Mouse (Mus musculus) myocyte (in vitro differentiated cells): ENCODE measurements around the gene Adat1.

Experiments used
- E2F4 ChIP-seq: IDR thresholded peaks from one replicate; pipeline ENCODE4 v1.6.1; 2011; ENCODE audit warnings: mild to moderate bottlenecking, control low read depth, moderate library complexity; ENCODE audit not compliant: insufficient read depth
- MAX ChIP-seq: IDR thresholded peaks from one replicate; pipeline ENCODE4 v1.6.1; 2011; ENCODE audit warnings: low read depth, mild to moderate bottlenecking, control low read depth
- MYOD1 ChIP-seq, 3 experiments: IDR thresholded peaks; one replicate each; pipeline ENCODE4 v1.6.1; 2011; ENCODE audit warnings: control low read depth in 2 of 3, low read depth in 2 of 3, mild to moderate bottlenecking in 2 of 3, moderate library complexity in 1 of 3; ENCODE audit not compliant: insufficient read length in 2 of 3, control insufficient read depth in 1 of 3
- MYOG ChIP-seq, 3 experiments: IDR thresholded peaks; one replicate each; pipeline ENCODE4 v1.6.1; 2011; ENCODE audit warnings: control low read depth in 2 of 3, low read depth in 2 of 3, mild to moderate bottlenecking in 2 of 3; ENCODE audit not compliant: insufficient read length in 2 of 3, control insufficient read depth in 1 of 3, insufficient read depth in 1 of 3
- POLR2A ChIP-seq: IDR thresholded peaks from one replicate; pipeline ENCODE4 v1.6.1; 2011; ENCODE audit warnings: low read depth, mild to moderate bottlenecking, control low read depth, moderate library complexity; ENCODE audit not compliant: insufficient read length
- POLR2AphosphoS2 ChIP-seq: IDR thresholded peaks from one replicate; pipeline ENCODE4 v1.6.1; 2011; ENCODE audit warnings: low read depth, control low read depth; ENCODE audit not compliant: insufficient read length
- REST ChIP-seq: IDR thresholded peaks from one replicate; pipeline ENCODE4 v1.6.1; 2011; ENCODE audit warnings: mild to moderate bottlenecking, control low read depth, moderate library complexity; ENCODE audit not compliant: insufficient read depth, insufficient read length
- SRF ChIP-seq: IDR thresholded peaks from one replicate; pipeline ENCODE4 v1.6.1; 2011; ENCODE audit warnings: low read depth; ENCODE audit not compliant: control insufficient read depth, insufficient read length
- TCF12 ChIP-seq: IDR thresholded peaks from one replicate; pipeline ENCODE4 v1.6.1; 2011; ENCODE audit warnings: mild to moderate bottlenecking, control low read depth; ENCODE audit not compliant: poor library complexity, insufficient read depth, severe bottlenecking
- TCF3 ChIP-seq: IDR thresholded peaks from one replicate; pipeline ENCODE4 v1.6.1; 2011; ENCODE audit warnings: low read depth, control low read depth; ENCODE audit not compliant: insufficient read length
- USF1 ChIP-seq: IDR thresholded peaks from one replicate; pipeline ENCODE4 v1.6.1; 2011; ENCODE audit warnings: low read depth, mild to moderate bottlenecking, control low read depth, moderate library complexity

DNA sequence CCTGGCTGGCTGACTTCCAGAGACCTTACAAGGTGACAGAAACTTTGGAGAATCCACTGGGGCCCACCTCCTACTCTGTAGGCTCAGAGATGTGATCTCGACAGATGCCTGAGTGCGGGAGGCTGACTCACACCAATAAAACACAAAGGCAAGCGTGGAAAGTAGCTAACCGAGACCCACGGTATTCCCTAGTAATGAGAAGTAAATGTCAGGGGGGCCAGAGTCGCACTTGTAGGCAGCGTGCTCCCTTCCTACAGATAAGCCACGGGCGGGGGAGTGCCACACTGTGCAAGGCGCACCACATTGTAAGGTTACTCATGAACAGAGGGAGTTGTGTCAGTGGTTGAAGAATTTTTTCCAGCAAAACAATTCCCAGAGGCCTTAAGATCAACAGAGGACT lies 7.6 kb downstream of the Adat1 start:
- TF ChIP-seq POLR2A (no peak), MAX (no peak), E2F4 (no peak), POLR2AphosphoS2 (no peak), USF1 (no peak), MYOG (IDR thresholded peaks at IDR 0.05; ENCODE audit: control insufficient read depth in 1 of 3, insufficient read depth in 1 of 3, insufficient read length in 2 of 3, low read depth in 2 of 3) (no peak), TCF12 (no peak), SRF (no peak), MYOD1 (IDR thresholded peaks at IDR 0.05; ENCODE audit: control insufficient read depth in 1 of 3, insufficient read length in 2 of 3, low read depth in 2 of 3) (no peak), REST (no peak), TCF3 (no peak)
